Mouse (Mus musculus): ENCODE measurements at regions not wholly inside any gene's neighbourhood (a gene's known extent, or its start where the extent isn't known, plus 50 kb on each side); places are given as distances from the start of the nearest gene placed in this dataset.

DNA sequence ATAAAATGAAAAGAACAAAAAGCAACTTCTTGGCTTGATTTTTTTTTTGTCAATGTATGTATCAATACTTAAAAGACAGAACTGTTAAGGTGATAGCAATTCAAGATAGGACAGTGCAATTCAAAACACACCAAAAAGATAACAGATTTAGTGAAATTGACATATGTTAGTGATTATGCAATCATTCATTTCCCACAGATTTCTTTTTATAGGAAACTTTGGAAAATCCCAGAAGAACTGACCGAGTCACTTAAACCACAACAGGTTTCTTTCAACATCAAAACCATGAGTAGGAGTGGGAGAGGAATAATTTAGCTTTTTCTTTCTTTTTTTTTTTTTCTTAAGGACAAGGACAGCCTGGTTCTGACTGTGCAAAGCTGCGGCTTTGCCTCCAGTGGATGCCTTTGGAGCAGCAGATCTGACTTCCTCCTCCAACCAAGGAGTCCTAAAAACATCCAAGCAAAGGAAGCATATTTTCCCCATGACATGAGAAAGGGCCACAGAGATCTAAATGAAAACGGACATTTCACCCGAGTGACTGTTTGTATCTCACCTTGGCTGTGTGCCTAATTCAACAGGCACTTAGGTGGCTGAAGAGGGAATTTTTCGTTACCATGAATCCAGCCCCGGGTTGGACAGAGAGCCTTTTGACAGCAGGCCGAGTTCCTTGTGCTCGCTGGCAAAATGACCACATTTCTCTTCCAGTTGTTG, 463.8 kb upstream of the Zeb2 start:
- no peaks in the 10 kb centered on the region for H3K9me3 ChIP-seq (replicated peaks; ENCODE audit: insufficient read depth, low read length)
- H3K4me3 ChIP-seq (ENCODE audit: control insufficient read depth in 1 of 2, insufficient read depth in 1 of 2, low read depth in 2 of 2, low read length in 2 of 2): no peak overlapping the region
- no peak overlapping the region for H3K9ac ChIP-seq (ENCODE audit: control insufficient read depth, low read depth, low read length, poor library complexity, severe bottlenecking)
- DNase-seq (ENCODE audit: low read depth, low spot score): no peak
- no peaks in the 10 kb centered on the region for H3K27me3 ChIP-seq (ENCODE audit: control insufficient read depth in 1 of 2, insufficient read depth in 2 of 2, low read length in 2 of 2)
- no peaks in the 10 kb centered on the region for H3K36me3 ChIP-seq (ENCODE audit: control insufficient read depth in 1 of 2, insufficient read depth in 2 of 2, low read length in 2 of 2)
- no peak overlapping the region for H3K27ac ChIP-seq (ENCODE audit: control insufficient read depth, low read depth, low read length)
- no peaks in the 10 kb centered on the region for H3K4me1 ChIP-seq (ENCODE audit: control insufficient read depth in 1 of 2, insufficient read depth in 2 of 2, low read length in 2 of 2)
- no peak for TF ChIP-seq MAFK (IDR thresholded peaks at IDR 0.05; ENCODE audit: borderline replicate concordance, low read depth, low read length)
- TF ChIP-seq EP300 (IDR thresholded peaks at IDR 0.05; ENCODE audit: low read depth in 1 of 2, low read length in 2 of 2): no peak
- TF ChIP-seq POLR2A (IDR thresholded peaks at IDR 0.05; ENCODE audit: control insufficient read depth in 1 of 2, insufficient read depth in 1 of 2, low read depth in 1 of 2, low read length in 2 of 2, poor library complexity in 1 of 2): no peak
- TF ChIP-seq POLR2AphosphoS2 (IDR thresholded peaks at IDR 0.05; ENCODE audit: low read length): no peak
- no peak for TF ChIP-seq USF2 (IDR thresholded peaks at IDR 0.05; ENCODE audit: borderline replicate concordance in 1 of 2, insufficient read depth in 1 of 2, low read depth in 1 of 2, low read length in 2 of 2)
- TF ChIP-seq MYC (IDR thresholded peaks at IDR 0.05; ENCODE audit: low read depth, low read length): no peak
- no peak for TF ChIP-seq POLR2AphosphoS5 (IDR thresholded peaks at IDR 0.05; ENCODE audit: borderline replicate concordance, low read depth, low read length)
- no peak for TF ChIP-seq CHD1 (IDR thresholded peaks at IDR 0.05; ENCODE audit: low read depth, low read length)
- no peak for TF ChIP-seq ELF1 (IDR thresholded peaks at IDR 0.05; ENCODE audit: low read depth, low read length)
- TF ChIP-seq ZC3H11A (IDR thresholded peaks at IDR 0.05; ENCODE audit: low read depth, low read length): no peak
- no peak for TF ChIP-seq E2F4 (IDR thresholded peaks at IDR 0.05; ENCODE audit: borderline replicate concordance, low read depth, low read length)
- no peak for TF ChIP-seq UBTF (IDR thresholded peaks at IDR 0.05; ENCODE audit: borderline replicate concordance, insufficient read depth, low read depth, low read length)
- TF ChIP-seq CHD2 (IDR thresholded peaks at IDR 0.05; ENCODE audit: low read length): no peak
- TF ChIP-seq ETS1 (IDR thresholded peaks at IDR 0.05; ENCODE audit: low read depth, low read length): no peak
- TF ChIP-seq MYB (IDR thresholded peaks at IDR 0.05; ENCODE audit: low read depth, low read length): no peak
- TF ChIP-seq TCF12 (IDR thresholded peaks at IDR 0.05; ENCODE audit: low read depth, low read length): no peak
- no peak for TF ChIP-seq NELFE (IDR thresholded peaks at IDR 0.05; ENCODE audit: low read depth, low read length)
- TF ChIP-seq GATA1 (IDR thresholded peaks at IDR 0.05; ENCODE audit: low read depth, low read length): no peak
- no peak for TF ChIP-seq TBP (IDR thresholded peaks at IDR 0.05; ENCODE audit: low read depth, low read length)
- H3K79me2 ChIP-seq (ENCODE audit: control insufficient read depth, insufficient read depth, low read length, poor library complexity): no peaks in the 10 kb centered on the region

DNA sequence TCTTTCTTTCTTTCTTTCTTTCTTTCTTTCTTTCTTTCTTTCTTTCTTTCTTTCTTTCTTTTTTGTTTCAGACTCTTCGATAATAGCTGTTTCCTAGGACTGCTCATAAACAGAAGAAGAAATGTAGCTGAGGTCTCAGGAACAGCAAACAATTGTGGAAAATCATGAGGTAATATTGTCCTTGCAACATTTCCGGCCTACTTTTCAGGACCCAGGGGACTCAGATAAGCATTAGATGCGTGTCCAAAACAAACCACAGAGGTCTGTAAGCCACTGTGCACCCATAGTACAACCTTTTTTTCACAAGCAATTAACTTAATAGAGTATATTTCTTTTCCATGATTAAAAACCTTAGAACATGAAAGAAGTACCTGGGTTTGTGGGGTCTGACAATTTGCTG, 455.7 kb upstream of the Zeb2 start:
- no peak for DNase-seq (ENCODE audit: low read depth, low spot score)
- TF ChIP-seq MAX (IDR thresholded peaks at IDR 0.05; ENCODE audit: low read length) (no peak), MAFK (IDR thresholded peaks at IDR 0.05; ENCODE audit: borderline replicate concordance, low read depth, low read length) (no peak), ZKSCAN1 (IDR thresholded peaks at IDR 0.05; ENCODE audit: low read depth, low read length) (no peak), TBP (IDR thresholded peaks at IDR 0.05; ENCODE audit: low read depth, low read length) (no peak), CTCF (IDR thresholded peaks at IDR 0.05 in 2 of 3, conservative IDR thresholded peaks at IDR 0.05 in 1 of 3; ENCODE audit: control insufficient read depth in 1 of 3, insufficient read depth in 1 of 3, low read depth in 2 of 3, low read length in 3 of 3, poor library complexity in 1 of 3, severe bottlenecking in 1 of 3) (no peak), SIN3A (IDR thresholded peaks at IDR 0.05; ENCODE audit: low read length) (no peak), MYB (IDR thresholded peaks at IDR 0.05; ENCODE audit: low read depth, low read length) (no peak), ZNF384 (IDR thresholded peaks at IDR 0.05; ENCODE audit: low read depth, low read length) (no peak), HCFC1 (IDR thresholded peaks at IDR 0.05; ENCODE audit: low read depth, low read length) (no peak), MXI1 (IDR thresholded peaks at IDR 0.05; ENCODE audit: low read depth, low read length) (no peak)
- H3K4me3 ChIP-seq (ENCODE audit: control insufficient read depth in 1 of 2, insufficient read depth in 1 of 2, low read depth in 2 of 2, low read length in 2 of 2): no peak overlapping the region
- no peak overlapping the region for H3K9ac ChIP-seq (ENCODE audit: control insufficient read depth, low read depth, low read length, poor library complexity, severe bottlenecking)
- H3K27ac ChIP-seq (ENCODE audit: control insufficient read depth, low read depth, low read length): no peak overlapping the region
- no peaks in the 10 kb centered on the region for H3K4me1 ChIP-seq (ENCODE audit: control insufficient read depth in 1 of 2, insufficient read depth in 2 of 2, low read length in 2 of 2)
- no peaks in the 10 kb centered on the region for H3K9me3 ChIP-seq (replicated peaks; ENCODE audit: insufficient read depth, low read length)
- H3K27me3 ChIP-seq (ENCODE audit: control insufficient read depth in 1 of 2, insufficient read depth in 2 of 2, low read length in 2 of 2): no peaks in the 10 kb centered on the region
- H3K36me3 ChIP-seq (ENCODE audit: control insufficient read depth in 1 of 2, insufficient read depth in 2 of 2, low read length in 2 of 2): no peaks in the 10 kb centered on the region
- H3K79me2 ChIP-seq (ENCODE audit: control insufficient read depth, insufficient read depth, low read length, poor library complexity): no peaks in the 10 kb centered on the region
